Mouse (Mus musculus) midbrain, embryonic 13.5 days (tissue): ENCODE results near the gene Atp12a. TPM values are rescaled to one million over a fixed set of nuclear protein-coding genes. Genes with fewer than 3 reads are reported as not detected.

Experiments
- ATAC-seq: fragments of 200-750 bp; cut with Nextera tagmentation; 2 replicates; pipeline ENCODE4 v1.8.0; 2017; ENCODE audit warnings: mild to moderate bottlenecking, moderate TSS enrichment, moderate library complexity
- H3K27ac ChIP-seq: fragments of 300-500 bp; sonication (generic); 2 replicates; pipeline ENCODE4 v1.5.1; 2015; ENCODE audit warnings: inconsistent platforms, mild to moderate bottlenecking, moderate library complexity
- H3K27me3 ChIP-seq: fragments of 300-500 bp; sonication (generic); 2 replicates; pipeline ENCODE4 v1.6.1; 2015; ENCODE audit warnings: mild to moderate bottlenecking, inconsistent platforms
- H3K36me3 ChIP-seq: fragments of 300-500 bp; sonication (generic); 2 replicates; pipeline ENCODE4 v1.6.1; 2015; ENCODE audit warnings: mild to moderate bottlenecking, inconsistent platforms
- H3K4me1 ChIP-seq: fragments of 300-500 bp; sonication (generic); replicated peaks from 2 replicates; pipeline ENCODE4 v1.6.1; 2015; ENCODE audit warnings: inconsistent platforms
- H3K4me2 ChIP-seq: fragments of 300-500 bp; sonication (generic); replicated peaks from 2 replicates; pipeline ENCODE4 v1.6.1; 2015; ENCODE audit warnings: moderate library complexity, mild to moderate bottlenecking, inconsistent platforms
- H3K4me3 ChIP-seq: fragments of 300-500 bp; sonication (generic); replicated peaks from 2 replicates; pipeline ENCODE4 v1.5.1; 2015; ENCODE audit warnings: mild to moderate bottlenecking, inconsistent platforms
- H3K9ac ChIP-seq: fragments of 300-500 bp; sonication (generic); replicated peaks from 2 replicates; pipeline ENCODE4 v1.6.1; 2015; ENCODE audit warnings: mild to moderate bottlenecking, inconsistent platforms
- H3K9me3 ChIP-seq: fragments of 300-500 bp; sonication (generic); 2 replicates; pipeline ENCODE4 v1.6.1; 2016; ENCODE audit warnings: mild to moderate bottlenecking, inconsistent platforms
- WGBS: fragments of 180-500 bp; shearing (Covaris S2); methylation state at CpG from one replicate; pipeline ENCODE4 v1.1.7; 2015; 5-methylcytosine and 5-hydroxymethylcytosine counted together
- polyA plus RNA-seq: library from polyadenylated mRNA; unstranded; fragments of >200 nt; fragmentation: Nextera tagmentation; extraction: Ambion mirVana; gene quantifications from 2 replicates; pipeline ENCODE4 v1.2.1, GENCODE M21; 2015

The Atp12a gene
- polyA plus RNA-seq, 1 experiment from 2014 or later, result 0.05 TPM

DNA sequence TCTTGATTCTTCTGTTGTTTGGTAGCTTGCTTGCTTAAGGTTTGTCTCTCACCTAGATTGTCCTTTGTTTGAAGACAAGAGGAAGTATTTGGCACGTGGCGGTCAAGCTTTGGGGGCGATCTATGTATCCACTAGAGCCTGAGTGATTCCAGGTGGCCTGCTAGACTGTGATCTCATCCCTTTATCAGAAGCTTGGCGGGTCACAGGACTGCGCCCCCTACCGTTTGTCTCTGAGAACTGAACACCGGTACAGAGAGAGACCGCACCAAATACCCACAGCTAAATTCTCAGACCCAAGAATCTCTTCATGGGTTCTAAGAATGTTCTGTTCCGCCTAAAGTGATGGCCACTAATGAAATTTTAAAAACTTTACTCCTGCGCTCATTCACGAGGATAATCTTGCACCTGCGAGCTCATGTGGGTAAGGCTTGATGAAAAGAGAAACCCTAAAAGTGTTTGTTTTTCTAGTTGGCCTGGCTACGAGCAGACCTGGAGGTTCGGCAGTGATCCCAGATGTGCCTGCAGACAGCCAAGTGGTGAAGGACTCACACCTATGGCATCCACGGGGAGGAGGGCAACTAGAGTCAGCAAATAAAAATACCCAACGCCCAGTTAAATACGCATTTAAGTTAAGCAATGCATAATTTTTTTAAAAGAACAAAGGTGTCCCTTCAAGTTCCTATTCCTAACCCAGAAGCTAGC lies 12.8 kb upstream of the Atp12a start:
- Histone ChIP-seq H3K9ac (no peak overlapping the region), H3K9me3 (no peaks in the 10 kb centered on the region), H3K4me3 (no peak overlapping the region), H3K36me3 (no peaks in the 10 kb centered on the region), H3K27ac (no peak overlapping the region), H3K4me2 (no peak overlapping the region), H3K27me3 (no peaks in the 10 kb centered on the region), H3K4me1 (no peaks in the 10 kb centered on the region)
- no peak for ATAC-seq
- 40% methylated on average over 17 of the region's 17 CpGs for WGBS

DNA sequence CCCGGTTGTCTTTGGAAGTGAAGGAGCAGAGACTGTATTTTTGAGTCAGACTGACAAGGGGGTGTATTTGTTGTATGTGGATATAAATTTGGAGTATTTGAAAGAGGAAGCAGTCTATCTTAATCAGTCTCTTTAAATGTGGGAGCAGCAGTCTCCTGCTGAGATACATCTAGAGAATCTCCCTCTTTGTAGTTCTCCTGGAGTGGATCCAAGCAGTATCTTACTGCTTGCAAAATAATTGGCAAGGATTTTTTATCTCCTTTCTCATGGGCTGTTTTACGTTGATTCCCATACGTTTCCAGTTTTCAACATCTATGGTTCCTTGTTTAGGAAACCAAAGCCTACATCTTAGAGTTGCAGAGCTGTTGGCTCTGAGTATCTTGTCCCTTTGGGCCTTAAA lies 10.1 kb upstream of the Atp12a start:
- no peak for ATAC-seq
- Histone ChIP-seq H3K4me3 (no peak overlapping the region), H3K4me1 (no peaks in the 10 kb centered on the region), H3K27me3 (no peaks in the 10 kb centered on the region), H3K9me3 (no peaks in the 10 kb centered on the region), H3K9ac (no peak overlapping the region), H3K36me3 (no peaks in the 10 kb centered on the region), H3K27ac (no peak overlapping the region), H3K4me2 (no peak overlapping the region)
- WGBS, result 90% methylated on average over 3 of the region's 3 CpGs

DNA sequence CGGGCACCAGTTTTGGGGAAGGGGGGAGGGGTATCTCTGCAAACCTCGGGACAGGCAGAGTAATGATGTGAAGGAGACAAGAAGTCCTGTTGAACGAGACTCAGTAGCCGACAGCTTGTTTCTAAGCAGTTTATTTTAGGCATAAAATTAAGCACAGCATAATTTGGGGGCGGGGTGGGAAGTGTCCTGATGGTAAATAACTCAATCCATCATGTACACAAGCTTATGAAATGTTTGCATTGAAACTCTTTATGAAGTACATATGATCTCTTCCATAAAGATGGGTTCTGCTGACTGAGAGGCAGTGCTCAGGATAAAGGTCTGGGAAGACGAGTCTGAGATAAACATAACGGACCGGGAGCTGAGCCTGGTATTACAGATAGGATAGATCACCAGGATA lies 9.5 kb upstream of the Atp12a start:
- Histone ChIP-seq H3K9ac (no peak overlapping the region), H3K4me2 (no peak overlapping the region), H3K27me3 (no peaks in the 10 kb centered on the region), H3K9me3 (no peaks in the 10 kb centered on the region), H3K4me1 (no peaks in the 10 kb centered on the region), H3K36me3 (no peaks in the 10 kb centered on the region), H3K4me3 (no peak overlapping the region), H3K27ac (no peak overlapping the region)
- no peak for ATAC-seq
- 85% methylated on average over 8 of the region's 8 CpGs for WGBS

DNA sequence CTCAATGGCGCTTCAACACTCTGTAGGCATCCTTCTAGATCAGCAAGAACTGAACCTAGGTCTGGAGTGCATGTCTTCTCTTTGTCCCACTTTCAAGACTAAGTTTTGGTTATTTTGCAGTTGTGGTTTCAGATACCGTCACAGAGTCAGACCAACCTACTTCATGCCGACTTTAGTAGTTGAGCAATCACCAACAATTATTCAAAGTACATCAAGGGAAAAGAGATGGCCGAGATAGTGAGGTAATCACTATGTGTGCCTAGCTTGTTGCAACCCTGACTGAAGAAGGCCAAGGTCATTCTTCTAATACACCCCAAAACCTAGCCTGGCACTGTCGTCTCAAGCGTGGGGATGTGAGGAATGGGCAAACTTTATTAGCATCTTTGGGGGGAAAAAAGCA lies 8.7 kb upstream of the Atp12a start:
- no peaks in the 10 kb centered on the region for H3K27me3 ChIP-seq

DNA sequence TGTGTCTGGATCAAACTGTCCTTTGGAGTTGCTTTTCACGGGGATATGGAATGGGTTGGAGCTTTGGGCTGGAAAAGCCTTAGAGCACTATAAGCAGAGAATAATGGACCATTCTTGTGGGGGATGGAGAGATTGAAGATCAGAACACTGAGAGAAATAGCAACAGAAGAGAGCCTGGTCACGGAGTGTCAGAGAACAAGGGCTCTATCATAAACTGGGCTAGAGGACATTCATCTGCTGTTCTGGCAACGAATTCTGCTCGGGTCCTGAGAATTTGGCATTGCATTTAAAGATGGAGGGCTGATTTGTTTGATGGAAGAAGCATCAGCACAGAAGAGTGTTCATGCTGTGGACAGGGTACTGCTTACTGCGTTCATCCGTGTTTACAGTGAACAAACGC lies 6.4 kb upstream of the Atp12a start:
- H3K4me2 ChIP-seq, result no peak overlapping the region
- H3K4me3 ChIP-seq, result no peak overlapping the region
- H3K9ac ChIP-seq, result no peak overlapping the region
- no peaks in the 10 kb centered on the region for H3K9me3 ChIP-seq
- no peaks in the 10 kb centered on the region for H3K4me1 ChIP-seq
- H3K27ac ChIP-seq, result no peak overlapping the region
- peaks cover 10% of the 10 kb centered on the region for H3K27me3 ChIP-seq
- 82% methylated on average over 7 of the region's 7 CpGs for WGBS
- no peaks in the 10 kb centered on the region for H3K36me3 ChIP-seq
- no peak for ATAC-seq

More for the DNA sequence above, 8.7 kb upstream of the Atp12a start:
- H3K9me3 ChIP-seq, result no peaks in the 10 kb centered on the region
- no peak overlapping the region for H3K27ac ChIP-seq
- no peaks in the 10 kb centered on the region for H3K36me3 ChIP-seq
- no peak overlapping the region for H3K4me3 ChIP-seq
- H3K9ac ChIP-seq, result no peak overlapping the region
- H3K4me2 ChIP-seq, result no peak overlapping the region
- 89% methylated on average over 6 of the region's 6 CpGs for WGBS
- no peak for ATAC-seq
- H3K4me1 ChIP-seq, result no peaks in the 10 kb centered on the region

DNA sequence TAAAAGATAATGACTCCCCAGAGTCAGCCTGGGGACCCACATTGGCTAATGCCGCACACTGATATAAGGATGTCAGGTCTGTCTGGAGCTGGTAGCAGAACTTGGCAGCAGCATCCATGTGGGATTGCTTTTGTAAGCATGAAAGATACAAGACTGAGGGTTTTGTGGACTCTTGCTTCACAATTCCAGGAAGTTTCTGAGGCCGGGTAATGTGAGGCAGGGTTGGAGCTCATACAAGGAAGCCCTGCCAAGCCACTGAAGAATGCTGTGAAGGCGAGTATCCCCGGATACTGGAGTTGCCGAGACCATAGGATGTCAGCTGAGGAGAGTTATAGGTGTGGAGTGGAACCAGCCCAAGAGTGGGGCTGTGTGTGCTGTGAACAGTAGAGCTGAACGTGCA lies 5.7 kb upstream of the Atp12a start:
- H3K27ac ChIP-seq, result no peak overlapping the region
- ATAC-seq, result no peak
- no peaks in the 10 kb centered on the region for H3K36me3 ChIP-seq
- no peaks in the 10 kb centered on the region for H3K4me1 ChIP-seq
- 85% methylated on average over 6 of the region's 6 CpGs for WGBS
- H3K27me3 ChIP-seq, result peaks cover 18% of the 10 kb centered on the region
- no peak overlapping the region for H3K4me3 ChIP-seq
- no peak overlapping the region for H3K9ac ChIP-seq
- no peaks in the 10 kb centered on the region for H3K9me3 ChIP-seq
- no peak overlapping the region for H3K4me2 ChIP-seq

DNA sequence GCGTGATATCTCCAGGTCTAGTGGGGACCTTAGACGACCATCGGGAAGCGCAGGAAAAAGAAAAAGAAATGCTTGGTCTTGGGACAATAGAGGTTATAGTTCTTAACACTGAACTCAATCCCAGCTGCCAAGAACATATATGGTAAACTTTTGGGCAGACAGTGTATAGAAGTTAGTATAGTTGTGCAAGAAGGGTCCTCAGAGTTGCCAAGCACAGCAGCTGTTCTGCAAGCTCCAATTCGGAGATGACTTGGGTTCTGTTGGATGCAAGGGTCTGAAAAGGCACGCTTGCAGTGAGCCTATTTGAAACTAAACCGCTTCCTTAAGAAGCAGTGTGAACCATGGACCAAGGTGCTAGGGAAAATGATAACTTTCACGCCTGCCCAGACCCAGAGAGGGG lies 424 bp downstream of the Atp12a start:
- Histone ChIP-seq H3K4me2 (peak overlapping the region; percentile 69), H3K9me3 (no peaks in the 10 kb centered on the region), H3K4me1 (peaks cover 6% of the 10 kb centered on the region), H3K36me3 (no peaks in the 10 kb centered on the region), H3K27me3 (peaks cover 58% of the 10 kb centered on the region), H3K27ac (no peak overlapping the region), H3K9ac (peak overlapping the region; percentile 36), H3K4me3 (peak overlapping the region; percentile 44)
- ATAC-seq, result no peak
- WGBS, result 33% methylated on average over 8 of the region's 8 CpGs

DNA sequence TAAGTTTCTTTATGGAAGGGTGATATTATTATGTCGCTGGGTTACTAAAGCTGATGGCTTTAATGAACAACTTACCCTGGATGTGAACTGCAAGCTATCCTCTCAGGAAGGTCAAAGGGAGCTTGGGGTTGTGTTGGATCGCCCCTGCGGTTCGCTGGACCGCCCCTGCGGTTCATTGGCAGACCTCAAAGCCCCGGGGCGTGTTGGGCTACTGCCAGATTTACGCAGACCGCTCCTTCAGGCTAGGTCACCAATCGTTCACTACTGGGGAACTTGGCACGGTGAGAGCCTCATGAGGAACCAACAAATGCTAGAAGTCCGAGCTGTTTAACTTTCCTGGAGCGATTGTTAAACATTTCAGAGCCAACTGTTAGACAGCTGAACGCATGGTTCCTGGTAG lies 1.8 kb downstream of the Atp12a start:
- H3K9ac ChIP-seq, result no peak overlapping the region
- WGBS, result 48% methylated on average over 15 of the region's 15 CpGs
- H3K9me3 ChIP-seq, result no peaks in the 10 kb centered on the region
- H3K36me3 ChIP-seq, result no peaks in the 10 kb centered on the region
- H3K4me1 ChIP-seq, result peaks cover 6% of the 10 kb centered on the region
- peaks cover 57% of the 10 kb centered on the region for H3K27me3 ChIP-seq
- H3K4me3 ChIP-seq, result no peak overlapping the region
- no peak overlapping the region for H3K4me2 ChIP-seq
- no peak overlapping the region for H3K27ac ChIP-seq
- no peak for ATAC-seq

DNA sequence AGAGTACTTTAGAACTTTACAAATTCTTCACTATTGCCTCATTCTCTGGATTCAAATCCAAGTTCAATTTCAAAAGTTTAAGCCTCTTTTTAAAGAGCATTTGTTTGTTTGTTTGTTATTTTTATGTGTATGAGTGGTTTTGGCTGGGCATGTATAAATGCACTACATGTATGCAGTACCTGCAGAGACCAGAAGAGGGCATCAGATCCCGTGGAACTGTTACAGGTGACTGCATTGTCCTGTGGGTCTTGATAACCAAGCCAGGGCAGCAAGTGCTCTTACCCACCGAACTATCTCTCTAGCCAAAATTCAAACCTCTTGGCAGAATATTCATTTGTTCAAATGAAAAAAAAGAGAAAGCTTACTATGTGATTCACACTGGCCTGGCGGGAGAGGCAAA lies 4.0 kb downstream of the Atp12a start:
- Histone ChIP-seq H3K36me3 (no peaks in the 10 kb centered on the region), H3K27ac (no peak overlapping the region), H3K9ac (no peak overlapping the region), H3K27me3 (peaks cover 43% of the 10 kb centered on the region), H3K9me3 (no peaks in the 10 kb centered on the region), H3K4me1 (peaks cover 6% of the 10 kb centered on the region), H3K4me3 (no peak overlapping the region), H3K4me2 (no peak overlapping the region)
- WGBS, result 55% methylated on average over 3 of the region's 3 CpGs
- ATAC-seq, result no peak

DNA sequence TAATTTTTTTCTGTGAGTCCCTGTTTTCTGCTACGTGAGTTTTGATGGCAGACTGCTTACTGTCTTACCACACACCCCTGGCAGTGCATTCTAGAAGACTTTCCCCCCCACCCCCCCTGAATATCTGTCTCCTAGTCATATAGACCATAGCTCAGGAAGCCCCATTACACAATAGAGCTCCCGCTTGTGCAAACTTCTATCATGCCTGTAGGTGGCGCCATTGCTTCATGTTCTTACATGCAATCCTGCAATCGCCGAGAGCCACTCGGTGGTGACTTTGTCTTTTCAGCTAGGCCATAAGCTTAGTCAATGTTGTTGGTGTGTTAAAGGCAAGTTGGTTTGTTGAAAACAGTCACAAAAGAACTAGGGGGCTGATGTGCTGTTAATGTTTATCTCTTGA lies 10.9 kb downstream of the Atp12a start:
- H3K27me3 ChIP-seq, result no peaks in the 10 kb centered on the region
- no peaks in the 10 kb centered on the region for H3K36me3 ChIP-seq
- peak; percentile 81 for ATAC-seq
- H3K4me1 ChIP-seq, result no peaks in the 10 kb centered on the region
- H3K9me3 ChIP-seq, result no peaks in the 10 kb centered on the region
- no peak overlapping the region for H3K27ac ChIP-seq
- no peak overlapping the region for H3K9ac ChIP-seq
- no peak overlapping the region for H3K4me3 ChIP-seq
- WGBS, result under 1% methylated on average over 6 of the region's 6 CpGs
- H3K4me2 ChIP-seq, result no peak overlapping the region

DNA sequence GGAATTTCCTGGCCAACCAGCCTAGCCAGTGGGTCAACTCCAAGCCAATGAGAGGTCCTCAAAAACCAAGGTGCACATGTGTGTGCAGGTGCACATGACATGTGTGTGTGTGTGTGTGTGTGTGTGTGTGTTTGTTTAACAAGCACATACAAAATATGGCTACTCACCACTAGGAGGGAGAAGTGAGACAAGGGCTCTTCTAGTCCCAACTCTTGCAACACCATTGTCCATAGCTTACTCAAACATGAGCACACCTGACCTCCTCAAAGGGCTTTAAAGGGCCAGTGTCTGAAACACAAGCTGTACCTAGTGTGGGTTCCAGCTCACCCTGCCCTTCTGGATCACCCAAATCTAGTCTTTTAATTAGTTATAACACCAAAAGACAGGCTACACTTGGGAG lies 12.9 kb downstream of the Atp12a start:
- Histone ChIP-seq H3K4me1 (no peaks in the 10 kb centered on the region), H3K27ac (no peak overlapping the region), H3K9me3 (no peaks in the 10 kb centered on the region), H3K4me3 (no peak overlapping the region), H3K4me2 (no peak overlapping the region), H3K9ac (no peak overlapping the region), H3K36me3 (no peaks in the 10 kb centered on the region), H3K27me3 (no peaks in the 10 kb centered on the region)
- ATAC-seq, result no peak

DNA sequence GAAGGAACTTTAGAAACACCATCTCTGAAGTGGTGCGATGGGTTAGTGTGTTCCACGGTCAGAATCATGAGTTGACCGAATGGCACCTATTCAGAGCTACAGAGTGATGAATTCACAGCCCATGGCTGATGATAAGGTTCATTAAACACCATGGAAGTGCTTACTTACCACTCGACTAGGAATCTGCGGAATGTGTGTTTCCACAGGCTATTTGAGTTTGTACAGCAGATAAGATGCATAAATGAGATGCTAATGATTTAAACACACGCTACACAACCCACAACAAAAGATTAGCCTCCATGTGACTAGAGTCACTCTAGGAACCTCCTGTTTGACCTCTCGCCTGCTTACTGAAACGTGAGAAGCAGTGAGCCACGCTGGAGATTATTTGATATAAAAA lies 14.5 kb downstream of the Atp12a start:
- Histone ChIP-seq H3K27me3 (no peaks in the 10 kb centered on the region), H3K4me2 (no peak overlapping the region), H3K4me3 (no peak overlapping the region), H3K9me3 (no peaks in the 10 kb centered on the region), H3K36me3 (no peaks in the 10 kb centered on the region), H3K4me1 (no peaks in the 10 kb centered on the region), H3K27ac (no peak overlapping the region), H3K9ac (no peak overlapping the region)
- ATAC-seq, result no peak
- WGBS, result 71% methylated on average over 9 of the region's 9 CpGs

DNA sequence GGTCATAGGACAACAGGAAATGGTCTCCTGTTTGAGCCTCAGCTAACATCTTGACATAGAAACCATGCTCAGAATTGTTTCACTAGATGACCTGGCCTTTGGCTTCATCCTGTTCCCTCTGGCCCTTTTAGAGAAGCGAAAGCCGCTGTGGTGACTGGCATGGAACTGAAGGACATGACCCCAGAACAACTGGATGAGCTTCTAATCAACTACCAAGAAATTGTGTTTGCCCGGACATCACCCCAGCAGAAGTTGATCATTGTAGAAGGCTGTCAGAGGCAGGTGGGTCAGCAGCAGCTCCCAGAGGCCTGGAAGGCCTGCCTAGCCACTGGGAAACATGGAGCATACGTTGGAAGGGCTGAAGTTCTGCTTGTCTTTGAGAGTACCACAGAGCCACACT lies 17.5 kb downstream of the Atp12a start:
- no peaks in the 10 kb centered on the region for H3K4me1 ChIP-seq
- no peaks in the 10 kb centered on the region for H3K9me3 ChIP-seq
- H3K4me3 ChIP-seq, result no peak overlapping the region
- no peaks in the 10 kb centered on the region for H3K36me3 ChIP-seq
- no peak for ATAC-seq
- no peaks in the 10 kb centered on the region for H3K27me3 ChIP-seq
- no peak overlapping the region for H3K9ac ChIP-seq
- no peak overlapping the region for H3K27ac ChIP-seq
- WGBS, result 90% methylated on average over 4 of the region's 4 CpGs
- H3K4me2 ChIP-seq, result no peak overlapping the region
